Mouse (Mus musculus): ENCODE results near the gene Paqr7.
A peak's percentile ranks its signal among the peaks of the same experiment; 100 is the strongest.

Paqr7 gene

GRCm38 (mm10) chr4:134535787-134536151, 39.3 kb downstream of the Paqr7 start:
- DNase-seq (ENCODE audit: low spot score) = peak; percentile 60

GRCm38 (mm10) chr4:134538997-134539580, 42.6 kb downstream of the Paqr7 start:
- DNase-seq (ENCODE audit: low spot score) = peak; percentile 61

- no peak for DNase-seq (ENCODE audit: low spot score)
Measured at GRCm38 (mm10) chr4:134542726-134543125, 46.2 kb downstream of the Paqr7 start.

- DNase-seq (ENCODE audit: low spot score) = peak; percentile 94
Measured at GRCm38 (mm10) chr4:134543261-134543660, 46.8 kb downstream of the Paqr7 start.

GRCm38 (mm10) chr4:134546814-134547705, 50.6 kb downstream of the Paqr7 start:
- peak; percentile 84 for DNase-seq (ENCODE audit: low spot score)

GRCm38 (mm10) chr4:134548169-134548938, 51.9 kb downstream of the Paqr7 start:
- DNase-seq (ENCODE audit: low spot score) = peak; percentile 67

GRCm38 (mm10) chr4:134549899-134550298, 53.4 kb downstream of the Paqr7 start:
- no peak for DNase-seq (ENCODE audit: low spot score)

GRCm38 (mm10) chr4:134551494-134552316, 55.2 kb downstream of the Paqr7 start, which contains the start of gene Selenon:
Selenon (minus strand) TSS chr4:134552166.
- peak; percentile 72 for DNase-seq (ENCODE audit: low spot score)

GRCm38 (mm10) chr4:134553631-134554030, 57.1 kb downstream of the Paqr7 start:
- DNase-seq (ENCODE audit: low spot score) = no peak

GRCm38 (mm10) chr4:134555956-134556580, 59.6 kb downstream of the Paqr7 start:
- DNase-seq (ENCODE audit: low spot score) = no peak

- no peak for DNase-seq (ENCODE audit: low spot score)
Measured at GRCm38 (mm10) chr4:134557626-134558249, 61.2 kb downstream of the Paqr7 start.

GRCm38 (mm10) chr4:134558570-134559113, 62.1 kb downstream of the Paqr7 start:
- DNase-seq (ENCODE audit: low spot score) = no peak

GRCm38 (mm10) chr4:134559154-134559553, 62.7 kb downstream of the Paqr7 start:
- peak; percentile 52 for DNase-seq (ENCODE audit: low spot score)

All from MN1 (cell line).